18 mouse cellular contexts compared by ENCODE assay signal in the genomic region with DNA sequence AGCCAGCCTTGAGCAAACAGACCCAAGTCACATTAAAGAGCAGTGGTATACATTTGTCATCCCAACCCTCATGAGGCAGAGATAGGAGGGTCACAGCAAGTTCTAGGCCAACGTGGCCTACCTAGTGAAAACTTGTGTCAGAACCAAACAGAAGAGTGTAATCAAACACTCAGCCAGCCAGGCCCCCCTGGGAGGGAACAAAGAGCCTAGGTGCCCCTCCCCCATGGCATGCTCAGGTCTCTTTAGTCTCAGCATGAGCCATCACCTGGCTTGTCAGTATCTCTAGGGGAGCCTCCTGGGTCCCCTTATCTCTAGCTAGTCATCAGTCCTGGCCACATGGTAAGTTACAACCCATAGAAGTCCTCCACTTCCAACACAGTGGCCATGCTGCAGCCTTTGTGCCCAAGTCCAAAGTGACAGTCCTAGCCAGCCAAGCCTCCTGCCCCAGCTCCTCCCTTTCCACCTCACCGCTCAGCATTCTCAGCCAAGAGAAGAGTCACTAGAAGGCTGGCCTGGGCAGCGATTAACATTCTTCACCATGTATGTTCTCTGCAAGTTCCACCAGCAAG. TPM values are rescaled to one million over a fixed set of nuclear protein-coding genes. Genes with fewer than 3 reads are reported as not detected.
DNase-seq lines count a peak whose midpoint lies in the region; ATAC-seq and TF ChIP-seq lines count a peak whose summit lies in the region.
"Had no signal": no experiment of that assay in that cellular context is flagged by ENCODE, and none has a peak within 500 bp of the region (broad histone marks: within the 10 kb centered on the region; RNA-seq: fewer than 3 reads in every experiment).

No protein-coding gene starts in this region.

- no peaks in the 10 kb centered on the region for H3K9me3 ChIP-seq in kidney, embryonic 14.5 days (ENCODE audit: control insufficient read depth, low read length)
- H3K9me3 ChIP-seq in intestine, postnatal 0 days (ENCODE audit: control insufficient read depth): no peaks in the 10 kb centered on the region
- no peaks in the 10 kb centered on the region for H3K9me3 ChIP-seq in neural tube, embryonic 15.5 days (replicated peaks)
- H3K9me3 ChIP-seq: embryonic facial prominence, embryonic 15.5 days; G1E; limb, embryonic 15.5 days; midbrain, embryonic 10.5 days had no signal

- no peak overlapping the region for H3K27ac ChIP-seq in kidney, embryonic 14.5 days (ENCODE audit: low read depth, low read length)
- peak overlapping the region; percentile 70 for H3K27ac ChIP-seq in intestine, postnatal 0 days (ENCODE audit: low read depth, low read length)
- peak overlapping the region; percentile 80 for H3K27ac ChIP-seq in small intestine, adult 2 months (ENCODE audit: insufficient read depth, low read depth, low read length)
- no peak overlapping the region for H3K27ac ChIP-seq in neural tube, embryonic 15.5 days (replicated peaks)
- H3K27ac ChIP-seq: embryonic facial prominence, embryonic 15.5 days; left cerebral cortex, adult 2 months; limb, embryonic 15.5 days; midbrain, embryonic 10.5 days had no signal

- TF ChIP-seq POLR2A in small intestine, adult 2 months (IDR thresholded peaks at IDR 0.05; ENCODE audit: low read depth, low read length): no peak

- no peak for TF ChIP-seq CTCF in intestine, postnatal 0 days (IDR thresholded peaks at IDR 0.05; ENCODE audit: low read depth)
- TF ChIP-seq CTCF in small intestine, adult 2 months (IDR thresholded peaks at IDR 0.05; ENCODE audit: extremely low read depth, insufficient read length, insufficient replicate concordance, low read depth, low read length): no peak

- no peak overlapping the region for H3K4me3 ChIP-seq in kidney, embryonic 14.5 days (ENCODE audit: low read length)
- H3K4me3 ChIP-seq in intestine, postnatal 0 days (ENCODE audit: low read depth, low read length): no peak overlapping the region
- no peak overlapping the region for H3K4me3 ChIP-seq in small intestine, adult 2 months (ENCODE audit: low read depth, low read length)
- no peak overlapping the region for H3K4me3 ChIP-seq in neural tube, embryonic 15.5 days (replicated peaks)
- H3K4me3 ChIP-seq: embryonic facial prominence, embryonic 15.5 days; left cerebral cortex, adult 2 months; limb, embryonic 15.5 days; midbrain, embryonic 10.5 days had no signal

- no peak overlapping the region for H3K4me2 ChIP-seq in kidney, embryonic 14.5 days (replicated peaks; ENCODE audit: low read depth, low read length)
- H3K4me2 ChIP-seq in intestine, postnatal 0 days (replicated peaks; ENCODE audit: low read depth): no peak overlapping the region
- H3K4me2 ChIP-seq in neural tube, embryonic 15.5 days: no peak overlapping the region
- H3K4me2 ChIP-seq: embryonic facial prominence, embryonic 15.5 days; limb, embryonic 15.5 days had no signal

- no peaks in the 10 kb centered on the region for H3K27me3 ChIP-seq in kidney, embryonic 14.5 days (ENCODE audit: control insufficient read depth, insufficient read depth, low read length)
- H3K27me3 ChIP-seq in intestine, postnatal 0 days (replicated peaks; ENCODE audit: control insufficient read depth, insufficient read depth, low read length): no peaks in the 10 kb centered on the region
- no peaks in the 10 kb centered on the region for H3K27me3 ChIP-seq in small intestine, adult 2 months (ENCODE audit: control insufficient read depth, insufficient read depth, low read length)
- no peaks in the 10 kb centered on the region for H3K27me3 ChIP-seq in neural tube, embryonic 15.5 days (replicated peaks)
- H3K27me3 ChIP-seq: embryonic facial prominence, embryonic 15.5 days; limb, embryonic 15.5 days had no signal

- peaks cover 67% of the 10 kb centered on the region for H3K36me3 ChIP-seq in kidney, embryonic 14.5 days (ENCODE audit: control insufficient read depth, insufficient read depth, low read length)
- H3K36me3 ChIP-seq in intestine, postnatal 0 days (ENCODE audit: control insufficient read depth, insufficient read depth): peaks cover 65% of the 10 kb centered on the region
- peaks cover 65% of the 10 kb centered on the region for H3K36me3 ChIP-seq in small intestine, adult 2 months (ENCODE audit: control insufficient read depth, insufficient read depth, low read length)
- peaks cover 66% of the 10 kb centered on the region for H3K36me3 ChIP-seq in neural tube, embryonic 15.5 days

- no peak for ATAC-seq in kidney, embryonic 14.5 days (ENCODE audit: low FRiP score, low TSS enrichment)
- ATAC-seq in intestine, postnatal 0 days: peak; percentile 95
- no peak for ATAC-seq in neural tube, embryonic 15.5 days (ENCODE audit: low FRiP score)
- ATAC-seq: forebrain, embryonic 16.5 days had no signal

- 83% methylated on average over 3 of the region's 3 CpGs for WGBS in kidney, embryonic 14.5 days
- 47% methylated on average over 3 of the region's 3 CpGs for whole genome bisulfite sequencing in intestine, postnatal 0 days
- 44% methylated on average over 3 of the region's 3 CpGs for WGBS in small intestine, adult 2 months
- WGBS in neural tube, embryonic 15.5 days: 82% methylated on average over 3 of the region's 3 CpGs

- peak; percentile 82 for DNase-seq in kidney, adult 11 months
- DNase-seq in liver: peak; percentile 16
- no peak for DNase-seq in lung, postnatal 36 days
- DNase-seq in lung, adult 18-20 months: no peak
- DNase-seq: heart, postnatal 4 days; retina, postnatal 1 day had no signal

- H3K9ac ChIP-seq in kidney, embryonic 14.5 days (ENCODE audit: low read depth, low read length): no peak overlapping the region
- no peak overlapping the region for H3K9ac ChIP-seq in intestine, postnatal 0 days (ENCODE audit: low read depth, low read length)
- no peak overlapping the region for H3K9ac ChIP-seq in neural tube, embryonic 15.5 days (replicated peaks)
- H3K9ac ChIP-seq: embryonic facial prominence, embryonic 15.5 days; limb, embryonic 15.5 days had no signal

- no peaks in the 10 kb centered on the region for H3K4me1 ChIP-seq in kidney, embryonic 14.5 days (ENCODE audit: control insufficient read depth, insufficient read depth, low read length)
- no peaks in the 10 kb centered on the region; the same call in 1 of the 2 replicates for H3K4me1 ChIP-seq in intestine, postnatal 0 days (replicated peaks; ENCODE audit: control insufficient read depth, insufficient read depth, low read length)
- peaks cover 35% of the 10 kb centered on the region; the same call in 1 of the 2 replicates for H3K4me1 ChIP-seq in small intestine, adult 2 months (ENCODE audit: control insufficient read depth, insufficient read depth, insufficient read length, low read length)
- no peaks in the 10 kb centered on the region for H3K4me1 ChIP-seq in neural tube, embryonic 15.5 days
- H3K4me1 ChIP-seq: embryonic facial prominence, embryonic 15.5 days; limb, embryonic 15.5 days; midbrain, embryonic 10.5 days had no signal

RNA-seq across cellular contexts. Expression of a gene that starts 8.8 kb away (rescaled TPM):
- polyA plus RNA-seq in kidney, embryonic 14.5 days (2014; fragmentation: Nextera tagmentation; extraction: Ambion mirVana): 88.9 and 96.1 TPM in 2 replicates
- 165 and 177 TPM in 2 replicates for polyA plus RNA-seq in intestine, postnatal 0 days (2015; fragmentation: Nextera tagmentation; extraction: Ambion mirVana)
- polyA plus RNA-seq in small intestine, adult 2 months (2012; rRNA removed): 22.5 and 58.9 TPM in 2 replicates
- polyA plus RNA-seq in neural tube, embryonic 15.5 days (2015; fragmentation: Nextera tagmentation; extraction: Ambion mirVana): 76.7 and 96.5 TPM in 2 replicates

RNA-seq across cellular contexts. Expression of a gene that starts 19.7 kb away (rescaled TPM):
- polyA plus RNA-seq in kidney, embryonic 14.5 days (2014; fragmentation: Nextera tagmentation; extraction: Ambion mirVana): not detected in 2 replicates
- 3.6 and 4.0 TPM in 2 replicates for polyA plus RNA-seq in intestine, postnatal 0 days (2015; fragmentation: Nextera tagmentation; extraction: Ambion mirVana)
- 1.4 and 3.3 TPM in 2 replicates for polyA plus RNA-seq in small intestine, adult 2 months (2012; rRNA removed)
- 0.70 TPM in 1 of 2 replicates, not detected in the other for polyA plus RNA-seq in neural tube, embryonic 15.5 days (2015; fragmentation: Nextera tagmentation; extraction: Ambion mirVana)
- polyA plus RNA-seq: embryonic facial prominence, embryonic 15.5 days; forebrain, embryonic 16.5 days; limb, embryonic 15.5 days; midbrain, embryonic 10.5 days had no signal

RNA-seq across cellular contexts. Expression of a gene that starts 35.0 kb away (rescaled TPM):
- polyA plus RNA-seq in kidney, embryonic 14.5 days (2014; fragmentation: Nextera tagmentation; extraction: Ambion mirVana): 699 and 718 TPM in 2 replicates
- polyA plus RNA-seq in intestine, postnatal 0 days (2015; fragmentation: Nextera tagmentation; extraction: Ambion mirVana): 277 and 300 TPM in 2 replicates
- 19.1 and 27.3 TPM in 2 replicates for polyA plus RNA-seq in small intestine, adult 2 months (2012; rRNA removed)
- polyA plus RNA-seq in neural tube, embryonic 15.5 days (2015; fragmentation: Nextera tagmentation; extraction: Ambion mirVana): 156 and 231 TPM in 2 replicates

RNA-seq across cellular contexts. Expression of a gene that starts 42.9 kb away (rescaled TPM):
- not detected in 2 replicates for polyA plus RNA-seq in kidney, embryonic 14.5 days (2014; fragmentation: Nextera tagmentation; extraction: Ambion mirVana)
- polyA plus RNA-seq in intestine, postnatal 0 days (2015; fragmentation: Nextera tagmentation; extraction: Ambion mirVana): 0.16 and 0.27 TPM in 2 replicates
- polyA plus RNA-seq in small intestine, adult 2 months (2012; rRNA removed): not detected in 2 replicates
- not detected in 2 replicates for polyA plus RNA-seq in neural tube, embryonic 15.5 days (2015; fragmentation: Nextera tagmentation; extraction: Ambion mirVana)
- polyA plus RNA-seq: forebrain, embryonic 16.5 days; G1E; intestine, embryonic 14.5 days; limb, embryonic 15.5 days; midbrain, embryonic 10.5 days had no signal

RNA-seq across cellular contexts. Expression of a gene that starts 43.7 kb away (rescaled TPM):
- not detected in 2 replicates for polyA plus RNA-seq in kidney, embryonic 14.5 days (2014; fragmentation: Nextera tagmentation; extraction: Ambion mirVana)
- polyA plus RNA-seq in intestine, postnatal 0 days (2015; fragmentation: Nextera tagmentation; extraction: Ambion mirVana): not detected in 2 replicates
- polyA plus RNA-seq in small intestine, adult 2 months (2012; rRNA removed): not detected in 2 replicates
- not detected in 2 replicates for polyA plus RNA-seq in neural tube, embryonic 15.5 days (2015; fragmentation: Nextera tagmentation; extraction: Ambion mirVana)
- polyA plus RNA-seq: embryonic facial prominence, embryonic 15.5 days; forebrain, embryonic 16.5 days; G1E; gonadal fat pad, adult 2 months; intestine, embryonic 14.5 days; limb, embryonic 15.5 days; midbrain, embryonic 10.5 days had no signal

Comparison
In these comparisons a context has a peak if more than half of its experiments do, and no peak if none do; other contexts are left out.
1. DNase-seq: peak in kidney, adult 11 months (single experiment) and liver (single experiment); none in lung, postnatal 36 days (single experiment) and lung, adult 18-20 months (0 of 2).
2. H3K27ac ChIP-seq: peak in intestine, postnatal 0 days (single experiment) and small intestine, adult 2 months (single experiment); none in kidney, embryonic 14.5 days (single experiment) and neural tube, embryonic 15.5 days (single experiment).